Mouse (Mus musculus) cerebellum, adult 2 months (tissue): ENCODE data around the gene Cmtm1.
"Not testable (repeated sequence)": the region's sequence is repeated elsewhere in the genome, so short reads cannot be mapped to it uniquely, and the experiment has no call there.

Source experiments
- CTCF ChIP-seq: fragments of 200-500 bp; IDR thresholded peaks from 2 replicates; pipeline ENCODE4 v1.5.1; 2011; ENCODE audit warnings: low read depth, mild to moderate bottlenecking, control low read depth, low read length, moderate library complexity, borderline replicate concordance; ENCODE audit not compliant: insufficient read depth
- POLR2A ChIP-seq: fragments of 200-500 bp; IDR thresholded peaks from 2 replicates; pipeline ENCODE4 v1.6.1; 2011; ENCODE audit warnings: low read length, control low read depth, borderline replicate concordance; ENCODE audit not compliant: insufficient read depth

DNA sequence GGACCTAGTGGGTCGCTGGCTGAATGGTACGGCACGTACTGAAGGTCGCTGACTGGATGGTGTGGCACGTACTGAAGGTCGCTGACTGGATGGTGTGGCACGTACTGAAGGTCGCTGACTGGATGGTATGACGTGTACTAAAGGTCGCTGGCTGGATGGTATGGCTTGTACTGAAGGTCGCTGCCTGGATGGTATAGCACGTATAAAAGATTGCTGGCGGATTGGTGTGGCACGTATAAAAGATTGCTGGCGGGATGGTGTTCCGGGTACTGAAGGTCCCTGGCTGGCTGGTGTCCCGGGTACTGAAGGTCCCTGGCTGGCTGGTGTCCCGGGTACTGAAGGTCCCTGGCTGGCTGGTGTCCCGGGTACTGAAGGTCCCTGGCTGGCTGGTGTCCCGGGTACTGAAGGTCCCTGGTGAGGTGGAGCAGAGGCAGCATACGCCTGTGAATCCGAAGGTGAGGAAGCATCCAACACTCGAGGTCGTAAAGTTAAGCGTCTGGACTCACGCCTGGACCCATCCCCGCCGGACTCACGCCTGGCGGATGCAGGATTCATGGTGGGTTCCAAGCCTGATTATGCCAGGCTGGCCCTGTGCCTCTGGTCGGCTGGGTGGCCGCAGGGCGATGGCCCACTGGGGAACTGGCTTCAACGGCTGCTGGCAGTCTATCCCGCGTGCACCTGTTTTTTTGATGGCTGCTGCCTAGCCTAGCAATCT is at the start of gene Cmtm1, which contains the start of gene Gm45711:
- not testable (repeated sequence) for TF ChIP-seq CTCF, POLR2A
